Mouse (Mus musculus) erythroblast, embryonic 14.5 days (primary cell): ENCODE results near the gene Gm36210. TPM values are rescaled to one million over a fixed set of nuclear protein-coding genes. Genes with fewer than 3 reads are reported as not detected.

ENCODE experiments used
- H3K27me3 ChIP-seq: 2 replicates; pipeline ENCODE4 v1.6.1; 2012; ENCODE audit warnings: inconsistent platforms; ENCODE audit not compliant: control insufficient read depth
- H3K36me3 ChIP-seq: 2 replicates; pipeline ENCODE4 v1.6.1; 2012; ENCODE audit warnings: mild to moderate bottlenecking, inconsistent platforms; ENCODE audit not compliant: control insufficient read depth
- H3K4me1 ChIP-seq: 2 replicates; pipeline ENCODE4 v1.6.1; 2012; ENCODE audit warnings: inconsistent platforms; ENCODE audit not compliant: control insufficient read depth
- H3K4me3 ChIP-seq: replicated peaks from 2 replicates; pipeline ENCODE3; 2012; ENCODE audit warnings: moderate library complexity, mild to moderate bottlenecking, inconsistent platforms
- H3K9me3 ChIP-seq: 2 replicates; pipeline ENCODE4 v1.6.1; 2012; ENCODE audit warnings: low read length, inconsistent platforms, mixed read lengths; ENCODE audit not compliant: control insufficient read depth
- GATA1 ChIP-seq: IDR thresholded peaks from 2 replicates; pipeline ENCODE4 v1.6.1; 2012; ENCODE audit warnings: low read length, inconsistent platforms, mixed read lengths
- TAL1 ChIP-seq: IDR thresholded peaks from 3 replicates; pipeline ENCODE4 v1.6.1; 2012; ENCODE audit warnings: low read length, inconsistent platforms, mixed read lengths
- polyA plus RNA-seq: library from polyadenylated mRNA; stranded (reverse); fragments of >175 nt; gene quantifications from 2 replicates; pipeline ENCODE4 v1.2.3, GENCODE M21; 2012

Gene Gm36210
- polyA plus RNA-seq, 1 experiment: not detected

DNA sequence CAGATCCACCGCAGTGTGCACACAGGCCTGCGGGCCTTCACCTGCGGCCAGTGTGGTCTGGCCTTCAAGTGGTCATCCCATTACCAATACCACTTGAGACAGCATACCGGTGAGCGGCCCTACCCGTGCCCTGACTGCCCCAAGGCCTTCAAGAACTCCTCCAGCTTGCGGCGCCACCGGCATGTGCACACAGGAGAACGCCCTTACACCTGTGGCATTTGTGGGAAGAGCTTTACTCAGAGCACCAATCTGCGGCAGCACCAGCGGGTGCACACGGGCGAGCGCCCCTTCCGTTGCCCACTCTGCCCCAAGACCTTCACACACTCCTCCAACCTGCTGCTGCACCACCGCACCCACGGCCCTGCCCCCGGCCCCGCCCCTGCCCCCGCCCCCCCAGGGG is 12.8 kb upstream of the Gm36210 start:
- no peak for TF ChIP-seq GATA1
- no peak for TF ChIP-seq TAL1
- Histone ChIP-seq H3K36me3 (peaks cover 47% of the 10 kb centered on the region), H3K4me1 (peaks cover 45% of the 10 kb centered on the region), H3K27me3 (peaks cover 27% of the 10 kb centered on the region), H3K4me3 (no peak overlapping the region), H3K9me3 (peaks cover 7% of the 10 kb centered on the region)

DNA sequence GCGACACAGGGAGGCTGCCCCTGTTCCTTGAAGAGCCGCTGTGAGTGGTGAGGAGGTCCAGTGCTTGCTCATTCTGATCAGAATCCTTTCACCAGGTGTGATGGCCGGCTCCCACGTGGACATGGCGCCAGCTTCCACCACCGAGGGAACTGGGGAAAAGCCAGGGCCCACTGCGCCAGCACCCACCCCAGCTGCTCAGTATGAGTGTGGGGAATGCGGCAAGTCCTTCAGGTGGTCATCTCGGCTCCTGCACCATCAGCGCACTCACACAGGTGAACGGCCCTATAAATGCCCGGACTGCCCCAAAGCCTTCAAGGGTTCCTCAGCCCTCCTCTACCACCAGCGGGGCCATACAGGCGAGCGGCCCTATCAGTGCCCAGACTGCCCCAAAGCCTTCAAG is 12.4 kb upstream of the Gm36210 start:
- TF ChIP-seq GATA1 (no peak), TAL1 (no peak)
- no peak overlapping the region for H3K4me3 ChIP-seq
- H3K9me3 ChIP-seq: peaks cover 5% of the 10 kb centered on the region
- peaks cover 47% of the 10 kb centered on the region for H3K36me3 ChIP-seq
- peaks cover 23% of the 10 kb centered on the region for H3K27me3 ChIP-seq
- peaks cover 44% of the 10 kb centered on the region for H3K4me1 ChIP-seq

DNA sequence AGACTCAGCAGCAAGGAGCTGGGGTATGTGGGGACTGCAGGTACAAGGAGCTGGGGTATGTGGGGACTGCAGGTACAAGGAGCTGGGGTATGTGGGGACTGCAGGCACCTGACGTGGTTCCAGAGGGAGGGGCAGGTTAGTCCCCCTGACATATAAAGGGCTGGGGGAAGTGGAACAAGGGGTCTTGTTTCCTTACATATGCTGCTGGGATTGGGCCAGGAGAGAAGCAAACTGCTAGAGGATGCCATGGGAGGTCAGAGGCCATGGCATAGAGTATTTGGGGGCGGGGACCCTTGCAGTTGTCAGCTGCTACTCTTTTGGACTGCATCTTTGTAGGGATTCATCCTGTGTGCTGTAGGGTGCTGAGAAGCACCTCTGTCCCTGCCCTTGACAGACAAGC is 11.2 kb upstream of the Gm36210 start:
- Histone ChIP-seq H3K4me3 (no peak overlapping the region), H3K9me3 (peaks cover 5% of the 10 kb centered on the region), H3K4me1 (peaks cover 42% of the 10 kb centered on the region), H3K36me3 (peaks cover 47% of the 10 kb centered on the region), H3K27me3 (peaks cover 11% of the 10 kb centered on the region)
- TF ChIP-seq TAL1: no peak
- TF ChIP-seq GATA1: no peak

DNA sequence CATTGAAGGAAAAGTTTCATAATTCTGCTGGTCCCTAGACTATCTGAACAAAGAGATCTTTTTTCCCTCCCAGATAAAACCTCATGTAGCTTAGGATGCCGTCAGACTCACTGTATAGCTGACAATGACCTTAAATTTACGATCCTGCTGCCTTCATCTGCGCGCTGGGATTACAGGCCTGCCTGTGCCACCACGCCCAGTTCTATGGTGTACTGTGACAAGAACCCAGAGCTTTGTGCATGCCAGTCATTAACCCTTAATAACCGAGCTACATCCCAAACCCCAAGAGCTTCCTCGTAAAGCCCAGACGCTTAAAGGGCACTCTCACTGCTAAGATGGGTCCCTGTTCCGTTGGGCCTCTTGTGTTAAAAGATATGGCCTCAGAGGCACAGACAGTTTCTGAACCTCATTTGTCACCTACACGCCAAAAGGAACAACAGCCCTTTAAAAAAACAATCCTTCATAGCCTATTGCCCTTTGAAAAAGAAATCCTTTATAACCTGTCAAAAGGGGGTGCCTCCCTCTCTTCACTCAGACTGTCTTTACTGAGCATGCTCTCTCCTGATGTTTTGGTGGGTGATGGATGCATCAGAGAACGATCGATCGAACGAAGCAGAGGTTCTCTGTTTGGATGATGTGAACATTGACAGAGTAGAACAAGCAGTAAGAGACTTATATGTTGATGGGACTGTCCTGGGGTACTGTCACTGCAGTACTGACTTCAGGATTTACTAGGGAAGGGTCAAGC is 9.5 kb upstream of the Gm36210 start:
- no peak for TF ChIP-seq TAL1
- TF ChIP-seq GATA1: no peak
- Histone ChIP-seq H3K4me1 (peaks cover 35% of the 10 kb centered on the region), H3K4me3 (peak overlapping the region; percentile 94), H3K27me3 (no peaks in the 10 kb centered on the region), H3K36me3 (peaks cover 44% of the 10 kb centered on the region), H3K9me3 (peaks cover 5% of the 10 kb centered on the region)

DNA sequence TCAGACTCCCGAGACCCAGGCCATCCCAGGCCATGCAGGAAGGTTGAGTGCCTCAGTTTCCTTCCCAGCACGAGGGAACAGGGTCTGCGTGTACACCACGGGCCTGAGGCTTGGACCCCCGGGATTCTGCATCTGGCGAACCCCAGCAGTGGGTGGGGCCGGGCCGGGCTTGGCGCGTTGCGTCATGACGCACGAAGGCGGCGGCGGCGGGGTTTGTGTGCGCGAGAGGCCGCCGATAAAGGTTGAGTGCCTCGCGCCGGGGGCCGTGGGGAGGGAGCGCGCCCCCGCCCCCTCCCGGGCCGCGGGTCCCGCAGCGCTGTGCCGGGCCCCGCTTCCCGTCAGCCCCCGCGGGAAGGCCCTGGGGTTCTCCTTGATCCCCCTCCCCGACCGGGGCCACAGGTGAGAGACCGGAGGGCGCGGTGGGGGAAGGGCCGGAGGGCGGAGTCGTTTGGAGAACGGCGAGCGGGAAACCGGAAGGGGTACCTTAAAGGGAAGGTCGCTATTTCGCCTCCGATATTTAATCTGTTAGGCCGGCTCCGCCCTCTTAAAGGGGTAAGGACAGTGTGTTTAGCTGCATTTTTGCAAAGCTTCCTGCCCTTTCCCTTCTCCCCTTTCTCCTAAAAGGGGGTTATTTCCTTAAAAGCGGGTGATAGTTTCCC is 8.8 kb upstream of the Gm36210 start, which contains the start of gene Zfp628:
Zfp628 (plus strand) TSS at position 211 of the 659 bp plus-strand sequence.
- peaks cover 4% of the 10 kb centered on the region for H3K9me3 ChIP-seq
- H3K4me3 ChIP-seq: peak within 1 kb of the TSS; percentile 94
- H3K36me3 ChIP-seq: peaks cover 37% of the 10 kb centered on the region
- H3K27me3 ChIP-seq: no peaks in the 10 kb centered on the region
- TF ChIP-seq GATA1 (no peak), TAL1 (no peak)
- peaks cover 34% of the 10 kb centered on the region for H3K4me1 ChIP-seq

DNA sequence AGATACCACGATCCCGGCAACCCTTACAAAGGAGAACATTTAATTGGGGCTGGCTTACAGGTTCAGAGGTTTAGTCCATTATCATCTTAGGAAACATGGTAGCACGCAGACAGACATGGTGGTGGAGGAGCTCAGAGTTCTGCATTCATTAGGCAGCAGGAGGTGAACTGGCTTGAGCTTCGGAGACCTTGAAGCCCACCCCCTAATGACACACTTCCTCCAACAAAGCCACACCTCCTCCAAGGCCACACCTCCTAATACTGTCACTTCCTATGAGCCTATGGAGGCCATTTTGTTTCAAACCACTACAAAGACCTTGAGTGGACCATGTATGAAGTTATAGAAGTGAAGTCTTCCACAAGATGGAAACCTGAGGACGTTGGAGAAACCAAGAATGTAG is 5.9 kb upstream of the Gm36210 start:
- Histone ChIP-seq H3K4me1 (peaks cover 28% of the 10 kb centered on the region), H3K9me3 (no peaks in the 10 kb centered on the region), H3K27me3 (peaks cover 5% of the 10 kb centered on the region; the same call in 1 of the 2 replicates), H3K4me3 (no peak overlapping the region), H3K36me3 (peaks cover 8% of the 10 kb centered on the region)
- TF ChIP-seq GATA1 (no peak), TAL1 (no peak)

DNA sequence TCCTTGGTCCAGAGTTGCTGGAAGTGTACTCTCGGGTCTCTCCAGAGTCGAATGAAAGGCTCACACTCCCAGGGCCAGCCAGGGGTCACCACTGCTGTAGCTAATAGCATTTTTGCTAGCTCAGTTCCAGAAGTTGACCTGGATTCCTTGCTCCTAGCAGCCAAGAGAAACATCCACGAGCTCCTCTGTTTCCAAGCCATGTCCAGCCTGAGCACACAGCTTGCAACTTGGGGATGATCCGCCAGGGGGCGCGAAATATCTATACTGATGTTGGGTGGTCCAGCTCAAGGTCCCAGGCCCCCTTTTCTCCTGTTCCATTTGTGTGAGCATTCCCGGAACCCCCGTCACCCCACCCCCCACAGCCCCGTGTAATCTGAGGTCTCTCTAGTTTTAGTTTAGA is 5.2 kb upstream of the Gm36210 start:
- TF ChIP-seq GATA1: no peak
- no peak for TF ChIP-seq TAL1
- no peak overlapping the region for H3K4me3 ChIP-seq
- no peaks in the 10 kb centered on the region for H3K9me3 ChIP-seq
- H3K27me3 ChIP-seq: peaks cover 5% of the 10 kb centered on the region; the same call in 1 of the 2 replicates
- peaks cover under 1% of the 10 kb centered on the region for H3K36me3 ChIP-seq
- H3K4me1 ChIP-seq: peaks cover 21% of the 10 kb centered on the region

DNA sequence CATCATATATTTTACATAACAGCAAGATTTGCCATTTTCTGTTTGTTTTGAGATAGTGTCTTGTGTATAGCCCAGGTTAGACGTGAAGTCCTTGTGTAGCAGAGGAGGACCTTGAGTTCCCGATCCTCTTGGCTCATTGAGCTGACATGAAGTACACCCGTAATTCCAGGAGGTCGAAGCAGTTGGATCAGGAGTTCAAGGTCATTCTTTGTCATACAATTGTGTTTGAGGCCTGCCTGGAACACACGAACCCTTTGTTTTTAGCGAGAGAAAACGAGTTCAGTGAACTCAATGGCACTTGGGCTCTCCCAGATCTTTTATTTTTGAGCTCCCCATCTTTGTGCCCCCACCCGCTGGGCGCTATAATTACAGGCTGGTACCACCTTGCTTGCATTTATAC is 3.9 kb downstream of the Gm36210 start:
- Histone ChIP-seq H3K36me3 (no peaks in the 10 kb centered on the region), H3K9me3 (peaks cover 4% of the 10 kb centered on the region), H3K4me3 (no peak overlapping the region), H3K4me1 (peaks cover 14% of the 10 kb centered on the region), H3K27me3 (peaks cover 18% of the 10 kb centered on the region)
- TF ChIP-seq GATA1 (no peak), TAL1 (no peak)

DNA sequence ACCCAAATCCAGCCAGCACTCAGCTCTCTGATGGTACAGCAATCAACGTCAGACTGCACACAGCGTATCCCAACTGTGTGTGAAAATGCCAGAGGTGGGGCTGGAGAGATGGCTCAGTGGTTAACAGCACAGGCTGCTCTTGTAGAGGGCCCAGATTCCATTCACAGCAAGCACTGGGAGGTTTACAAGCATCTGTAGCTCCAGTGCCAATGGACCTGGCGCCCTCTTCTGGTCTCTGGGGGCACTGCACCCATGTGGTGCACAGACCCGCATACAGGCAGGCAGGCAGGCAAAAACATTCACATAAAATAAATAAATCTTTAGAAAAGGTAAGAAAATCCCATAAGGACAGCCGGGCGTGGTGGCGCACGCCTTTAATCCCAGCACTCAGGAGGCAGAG is 5.1 kb downstream of the Gm36210 start:
- Histone ChIP-seq H3K9me3 (peaks cover 4% of the 10 kb centered on the region), H3K4me1 (peaks cover 14% of the 10 kb centered on the region), H3K4me3 (no peak overlapping the region), H3K36me3 (no peaks in the 10 kb centered on the region), H3K27me3 (peaks cover 18% of the 10 kb centered on the region)
- TF ChIP-seq TAL1: no peak
- no peak for TF ChIP-seq GATA1

DNA sequence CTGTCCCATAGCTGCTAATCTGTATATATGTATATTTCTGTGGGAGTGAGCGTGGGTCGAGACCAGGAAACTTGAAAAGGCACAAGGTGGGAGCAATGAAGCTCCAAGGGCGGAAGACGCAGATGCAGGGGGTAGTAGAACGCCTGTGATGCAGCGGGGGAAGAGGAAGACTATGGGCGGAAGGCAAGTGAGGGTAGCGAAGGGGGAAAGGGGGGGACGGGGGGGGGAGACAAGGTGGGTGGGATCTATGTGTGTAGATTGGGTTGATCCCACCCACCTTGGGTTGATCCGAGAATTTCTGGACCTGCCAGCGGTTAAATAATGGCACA is 5.8 kb downstream of the Gm36210 start:
- no peak for TF ChIP-seq GATA1
- no peak for TF ChIP-seq TAL1
- Histone ChIP-seq H3K4me3 (no peak overlapping the region), H3K27me3 (peaks cover 18% of the 10 kb centered on the region), H3K36me3 (peaks cover 2% of the 10 kb centered on the region; the same call in 1 of the 2 replicates), H3K4me1 (peaks cover 14% of the 10 kb centered on the region), H3K9me3 (peaks cover 4% of the 10 kb centered on the region)
